Mouse (Mus musculus): ENCODE measurements at regions not wholly inside any gene's neighbourhood (a gene's known extent, or its start where the extent isn't known, plus 50 kb on each side); places are given as distances from the start of the nearest gene placed in this dataset.

DNA sequence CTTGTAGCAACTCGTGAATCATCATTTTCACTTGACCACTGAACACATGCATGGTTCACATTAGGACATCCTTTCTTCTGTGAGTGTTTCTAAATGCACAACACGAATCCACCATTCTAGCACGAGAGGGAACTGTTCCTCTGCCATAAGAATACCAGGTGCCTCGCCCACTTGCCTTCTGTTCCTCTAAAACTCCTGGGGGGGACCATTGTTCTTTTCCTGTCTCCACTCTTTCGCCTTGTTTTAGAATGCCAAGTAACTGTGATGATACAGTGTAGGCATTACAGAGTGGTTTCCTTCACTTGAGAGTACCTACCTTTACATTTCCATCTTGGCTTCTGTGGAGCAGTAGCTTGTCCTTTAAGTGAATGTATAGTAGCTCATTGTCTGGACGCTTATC, 224.2 kb downstream of the Plk2 start:
- H3K9me3 ChIP-seq: no peaks in the 10 kb centered on the region
- H3K27me3 ChIP-seq (replicated peaks): no peaks in the 10 kb centered on the region
- H3K9ac ChIP-seq: no peak overlapping the region
- ATAC-seq (replicated peaks): no peak
- no peaks in the 10 kb centered on the region for H3K4me1 ChIP-seq
- H3K4me3 ChIP-seq: no peak overlapping the region
- no peak overlapping the region for H3K27ac ChIP-seq
- no peak overlapping the region for H3K4me2 ChIP-seq
- H3K36me3 ChIP-seq (replicated peaks): no peaks in the 10 kb centered on the region
- 89% methylated on average over 6 of the region's 6 CpGs for WGBS

DNA sequence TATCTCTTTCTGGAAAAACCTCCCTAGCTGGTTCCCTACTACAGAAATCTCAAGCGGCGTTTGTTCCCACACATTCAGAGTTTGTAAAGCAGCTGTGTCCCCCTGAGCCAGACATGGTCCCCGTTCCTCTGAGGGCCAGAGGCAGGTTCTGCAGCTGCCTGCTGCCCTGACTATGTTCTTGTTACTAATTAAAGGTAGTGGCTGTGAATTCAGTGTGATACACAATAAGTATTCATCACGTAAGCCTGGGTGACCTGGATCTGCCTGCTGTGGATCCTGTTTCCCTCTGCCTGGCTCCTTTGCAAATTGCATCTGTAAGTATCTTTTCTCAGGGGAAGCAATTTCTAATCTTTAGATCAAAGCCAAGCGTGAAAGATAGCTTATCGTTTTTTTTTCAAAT, 232.3 kb downstream of the Plk2 start:
- no peak overlapping the region; the same call in 1 of the 2 replicates for H3K4me2 ChIP-seq
- H3K27ac ChIP-seq: peak overlapping the region; percentile 44; the same call in 1 of the 2 replicates
- ATAC-seq (replicated peaks): peak; percentile 48; the same call in 1 of the 2 replicates
- no peaks in the 10 kb centered on the region for H3K36me3 ChIP-seq (replicated peaks)
- H3K27me3 ChIP-seq (replicated peaks): no peaks in the 10 kb centered on the region
- WGBS: 52% methylated on average over 6 of the region's 6 CpGs
- H3K4me3 ChIP-seq: no peak overlapping the region
- no peaks in the 10 kb centered on the region for H3K9me3 ChIP-seq
- H3K4me1 ChIP-seq: peaks cover 15% of the 10 kb centered on the region
- H3K9ac ChIP-seq: no peak overlapping the region

DNA sequence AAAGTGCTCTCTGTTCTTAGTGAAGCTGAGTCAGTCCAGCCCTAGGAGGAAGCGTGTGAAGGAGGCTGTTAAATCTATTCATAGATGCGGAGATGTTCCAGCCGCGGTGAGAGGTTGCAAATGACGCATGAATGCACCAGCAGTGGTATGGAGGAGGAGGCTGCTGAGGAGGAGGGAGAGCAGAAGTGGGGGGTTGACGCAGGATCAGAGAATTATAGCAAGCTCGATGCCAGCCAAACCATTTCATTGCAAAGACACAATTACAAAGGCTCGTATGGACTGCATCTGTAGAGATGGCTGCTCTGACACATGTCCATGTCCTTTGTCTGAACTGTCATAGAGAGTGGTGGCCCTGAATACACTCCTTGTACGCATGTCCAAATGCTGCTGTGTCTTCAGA, 232.9 kb downstream of the Plk2 start:
- Histone ChIP-seq H3K9ac (no peak overlapping the region), H3K4me1 (peaks cover 15% of the 10 kb centered on the region), H3K36me3 (replicated peaks) (no peaks in the 10 kb centered on the region), H3K4me3 (no peak overlapping the region), H3K9me3 (no peaks in the 10 kb centered on the region), H3K4me2 (no peak overlapping the region; the same call in 1 of the 2 replicates), H3K27ac (peak overlapping the region; percentile 44), H3K27me3 (replicated peaks) (no peaks in the 10 kb centered on the region)
- peak; percentile 65; the same call in 1 of the 2 replicates for ATAC-seq (replicated peaks)
- 32% methylated on average over 9 of the region's 9 CpGs for WGBS

- no peaks in the 10 kb centered on the region for H3K9me3 ChIP-seq
- 50% methylated on average over 1 of the region's 1 CpGs for WGBS
- H3K27me3 ChIP-seq (replicated peaks): no peaks in the 10 kb centered on the region
- H3K4me3 ChIP-seq: no peak overlapping the region
- no peak overlapping the region for H3K4me2 ChIP-seq
- H3K36me3 ChIP-seq (replicated peaks): no peaks in the 10 kb centered on the region
- ATAC-seq (replicated peaks): 0 out of 2 replicates have a peak, but pooled peaks have one; percentile 33
- peaks cover 15% of the 10 kb centered on the region for H3K4me1 ChIP-seq
- H3K9ac ChIP-seq: no peak overlapping the region
- H3K27ac ChIP-seq: peak overlapping the region; percentile 44; the same call in 1 of the 2 replicates
These were observed 233.4 kb downstream of the Plk2 start for GRCm38 (mm10) chr13:110628201-110628600.

DNA sequence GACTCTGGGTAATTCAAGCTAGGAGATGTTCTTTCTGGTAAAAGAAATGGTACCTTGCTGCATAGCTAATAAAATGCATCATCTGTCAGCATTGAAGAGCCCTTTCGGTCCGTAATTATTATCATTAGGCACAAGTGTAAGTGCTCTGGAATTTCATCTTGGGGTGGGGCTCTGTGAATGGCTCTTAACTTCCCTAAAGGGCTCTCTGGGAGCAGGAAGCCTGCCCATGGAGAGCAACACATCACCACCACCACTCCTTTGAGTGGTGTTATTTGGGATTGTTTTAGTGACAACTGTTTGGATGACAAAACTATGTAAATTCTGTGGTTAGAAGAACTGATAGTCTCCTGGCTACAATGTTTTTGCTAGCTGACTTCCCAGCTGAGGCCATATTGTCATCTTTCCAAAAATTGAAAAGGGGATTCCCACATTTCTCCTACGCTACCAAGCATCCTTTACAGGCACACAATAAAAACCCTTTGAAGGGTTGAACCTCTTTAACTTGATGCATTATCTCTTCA, 238.5 kb downstream of the Plk2 start:
- H3K4me2 ChIP-seq: no peak overlapping the region
- no peak for ATAC-seq (replicated peaks)
- peaks cover 2% of the 10 kb centered on the region for H3K4me1 ChIP-seq
- H3K9ac ChIP-seq: no peak overlapping the region
- no peaks in the 10 kb centered on the region for H3K27me3 ChIP-seq (replicated peaks)
- no peaks in the 10 kb centered on the region for H3K36me3 ChIP-seq (replicated peaks)
- no peaks in the 10 kb centered on the region for H3K9me3 ChIP-seq
- H3K4me3 ChIP-seq: no peak overlapping the region
- WGBS: 84% methylated on average over 3 of the region's 3 CpGs
- no peak overlapping the region for H3K27ac ChIP-seq

GRCm38 (mm10) chr13:110633899-110634298, 239.1 kb downstream of the Plk2 start:
- no peaks in the 10 kb centered on the region for H3K9me3 ChIP-seq
- no peak for ATAC-seq (replicated peaks)

DNA sequence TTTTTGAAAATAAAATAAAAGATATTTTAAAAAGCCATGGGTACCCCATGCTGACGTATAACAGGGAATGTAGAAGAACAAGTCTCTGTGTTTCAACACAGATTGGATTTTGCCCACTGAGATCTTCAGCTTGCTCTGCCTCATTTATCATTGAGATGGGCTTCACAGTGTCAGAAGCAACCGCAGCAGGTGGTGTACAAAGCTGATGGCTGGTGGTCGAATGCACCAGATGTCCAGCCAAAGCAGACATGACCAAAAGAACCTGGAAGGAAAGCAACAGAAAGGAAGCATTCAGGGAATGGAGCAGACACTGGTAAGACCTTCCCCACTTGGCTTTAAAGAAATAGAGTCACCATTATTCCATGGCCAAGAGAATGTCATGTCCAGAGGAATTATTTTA, 247.9 kb downstream of the Plk2 start:
- H3K9ac ChIP-seq: no peak overlapping the region
- H3K9me3 ChIP-seq: no peaks in the 10 kb centered on the region
- H3K36me3 ChIP-seq (replicated peaks): no peaks in the 10 kb centered on the region
- H3K4me2 ChIP-seq: no peak overlapping the region
- peaks cover 12% of the 10 kb centered on the region for H3K4me1 ChIP-seq
- 78% methylated on average over 3 of the region's 3 CpGs for WGBS
- no peak overlapping the region for H3K4me3 ChIP-seq
- no peak overlapping the region for H3K27ac ChIP-seq
- H3K27me3 ChIP-seq (replicated peaks): no peaks in the 10 kb centered on the region
- no peak; the same call in 1 of the 2 replicates for ATAC-seq (replicated peaks)

More at GRCm38 (mm10) chr13:110633899-110634298, 239.1 kb downstream of the Plk2 start:
- no peak overlapping the region for H3K9ac ChIP-seq
- no peak overlapping the region for H3K4me3 ChIP-seq
- H3K27me3 ChIP-seq (replicated peaks): no peaks in the 10 kb centered on the region
- H3K27ac ChIP-seq: no peak overlapping the region
- H3K4me2 ChIP-seq: no peak overlapping the region
- H3K36me3 ChIP-seq (replicated peaks): no peaks in the 10 kb centered on the region
- H3K4me1 ChIP-seq: no peaks in the 10 kb centered on the region
- 81% methylated on average over 1 of the region's 1 CpGs for WGBS

DNA sequence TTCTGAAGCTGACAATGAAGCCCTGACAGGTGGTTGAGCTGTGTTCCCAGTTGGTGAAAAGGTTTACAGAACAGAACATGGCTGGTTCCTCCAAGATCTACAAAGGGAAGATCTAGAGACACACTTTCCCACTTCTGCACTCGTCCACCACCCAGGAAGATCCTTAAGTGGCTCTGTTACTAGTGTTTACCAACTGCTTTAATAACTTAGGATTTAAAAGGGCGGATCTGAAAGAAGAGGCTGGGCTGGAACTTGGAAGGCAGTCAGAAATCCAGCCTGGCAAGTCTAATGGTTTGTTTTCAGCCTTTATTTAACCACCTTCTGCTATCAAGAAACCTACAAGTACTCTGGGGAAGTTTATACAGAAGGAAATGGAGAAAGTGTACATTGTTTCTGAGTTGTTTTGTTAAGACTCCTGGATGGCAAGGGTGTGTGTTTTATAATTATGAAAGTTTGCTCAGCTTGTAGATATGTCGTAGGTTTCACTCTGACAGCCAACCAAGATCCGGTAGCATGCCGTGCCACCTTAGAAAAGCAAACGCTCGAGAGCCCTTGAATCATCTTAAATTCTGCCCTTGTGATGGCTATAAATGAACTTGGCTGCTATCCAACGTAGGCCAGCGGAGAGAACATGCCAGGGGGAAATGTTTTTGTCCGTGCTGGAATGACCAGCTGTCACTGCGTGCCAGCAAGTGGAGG, 248.5 kb downstream of the Plk2 start:
- Histone ChIP-seq H3K4me3 (no peak overlapping the region), H3K36me3 (replicated peaks) (no peaks in the 10 kb centered on the region), H3K27me3 (replicated peaks) (no peaks in the 10 kb centered on the region), H3K4me1 (peaks cover 12% of the 10 kb centered on the region), H3K27ac (no peak overlapping the region), H3K4me2 (0 out of 2 replicates have a peak overlapping the region, but pooled peaks have one; percentile 18), H3K9me3 (no peaks in the 10 kb centered on the region), H3K9ac (no peak overlapping the region)
- WGBS: 30% methylated on average over 11 of the region's 11 CpGs
- peak; percentile 58 for ATAC-seq (replicated peaks)

DNA sequence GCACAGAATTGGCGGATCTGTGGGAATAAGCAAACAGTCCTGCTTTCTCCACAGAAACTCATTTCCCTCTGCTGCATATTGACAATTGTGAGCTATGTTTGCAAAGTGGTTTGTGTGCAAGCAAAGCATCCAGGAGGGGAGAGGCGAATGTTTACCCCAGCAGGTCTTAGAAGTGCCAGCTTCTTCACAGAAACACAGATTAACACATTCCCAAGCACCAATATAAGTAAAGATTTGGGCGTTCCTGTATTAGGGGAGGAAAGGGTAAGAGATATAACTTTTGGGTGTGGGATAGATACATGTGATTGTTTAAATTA, 249.0 kb downstream of the Plk2 start:
- Histone ChIP-seq H3K4me2 (0 out of 2 replicates have a peak overlapping the region, but pooled peaks have one; percentile 18), H3K9ac (no peak overlapping the region), H3K27ac (0 out of 2 replicates have a peak overlapping the region, but pooled peaks have one; percentile 42), H3K9me3 (no peaks in the 10 kb centered on the region), H3K4me1 (peaks cover 12% of the 10 kb centered on the region), H3K36me3 (replicated peaks) (no peaks in the 10 kb centered on the region), H3K4me3 (no peak overlapping the region), H3K27me3 (replicated peaks) (no peaks in the 10 kb centered on the region)
- 0 out of 2 replicates have a peak, but pooled peaks have one; percentile 11 for ATAC-seq (replicated peaks)
- 49% methylated on average over 3 of the region's 3 CpGs for WGBS

DNA sequence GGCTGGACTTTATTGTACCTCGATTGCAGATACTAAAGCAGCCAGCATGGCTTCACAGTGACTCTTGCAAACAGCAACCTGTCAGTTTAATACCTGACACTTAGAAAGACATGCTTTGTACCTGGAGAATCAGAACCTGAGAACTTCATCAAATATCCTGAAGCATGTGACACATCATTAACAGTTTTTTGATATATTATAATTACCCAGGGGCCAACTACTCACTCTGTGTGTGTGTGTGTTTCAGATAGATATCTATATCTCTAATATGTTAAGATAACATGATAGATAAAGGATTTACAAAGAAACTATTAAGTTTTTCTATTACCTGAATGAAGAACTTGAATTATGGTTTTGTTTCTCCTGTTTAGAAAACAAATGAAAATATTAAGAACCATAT, 254.5 kb downstream of the Plk2 start:
- Histone ChIP-seq H3K9ac (no peak overlapping the region), H3K4me3 (no peak overlapping the region), H3K4me1 (peaks cover 16% of the 10 kb centered on the region), H3K9me3 (no peaks in the 10 kb centered on the region), H3K4me2 (no peak overlapping the region), H3K27ac (peak overlapping the region; percentile 46; the same call in 1 of the 2 replicates), H3K36me3 (replicated peaks) (no peaks in the 10 kb centered on the region), H3K27me3 (replicated peaks) (no peaks in the 10 kb centered on the region)
- ATAC-seq (replicated peaks): peak; percentile 65
- 35% methylated on average over 1 of the region's 1 CpGs for WGBS

DNA sequence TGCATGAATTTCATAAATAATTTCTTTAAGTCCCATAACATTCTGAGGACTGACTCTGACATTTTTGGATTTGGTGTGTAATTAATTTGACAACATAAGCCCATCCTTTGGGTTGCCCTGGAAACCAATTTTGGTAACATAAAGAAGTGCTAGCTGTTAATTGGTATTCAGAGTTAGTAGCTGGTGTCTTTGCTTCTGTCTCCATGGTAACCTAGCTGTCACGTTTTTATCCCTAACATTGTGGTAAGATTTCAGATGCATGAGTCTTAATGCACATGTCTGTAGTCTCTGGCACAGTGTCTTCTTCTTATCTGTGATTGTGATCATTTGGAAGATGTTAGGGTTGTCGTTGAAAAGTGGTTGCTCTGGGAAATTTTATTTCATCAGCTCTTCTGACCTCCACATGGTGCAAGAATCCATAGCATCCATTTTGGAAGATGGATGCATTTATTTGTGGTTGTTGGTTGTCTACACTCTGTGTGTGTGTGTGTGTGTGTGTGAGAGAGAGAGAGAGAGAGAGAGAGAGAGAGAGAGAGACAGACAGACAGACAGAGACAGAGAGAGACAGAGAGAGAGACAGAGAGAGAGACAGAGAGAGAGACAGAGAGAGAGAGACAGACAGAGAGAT, 255.1 kb downstream of the Plk2 start:
- peak; percentile 94 for ATAC-seq (replicated peaks)
- Histone ChIP-seq H3K9ac (no peak overlapping the region), H3K4me1 (peaks cover 16% of the 10 kb centered on the region), H3K27me3 (replicated peaks) (no peaks in the 10 kb centered on the region), H3K36me3 (replicated peaks) (no peaks in the 10 kb centered on the region), H3K4me2 (peak overlapping the region; percentile 19), H3K9me3 (no peaks in the 10 kb centered on the region), H3K27ac (peak overlapping the region; percentile 76), H3K4me3 (no peak overlapping the region)
- WGBS: 9% methylated on average over 2 of the region's 2 CpGs

GRCm38 (mm10) chr13:110652201-110652600, 257.4 kb downstream of the Plk2 start:
- ATAC-seq (replicated peaks): no peak
- H3K9me3 ChIP-seq: no peaks in the 10 kb centered on the region
- no peaks in the 10 kb centered on the region for H3K27me3 ChIP-seq (replicated peaks)
- no peak overlapping the region for H3K27ac ChIP-seq
- 37% methylated on average over 7 of the region's 7 CpGs for WGBS
- H3K4me2 ChIP-seq: no peak overlapping the region
- H3K36me3 ChIP-seq (replicated peaks): no peaks in the 10 kb centered on the region
- no peak overlapping the region for H3K9ac ChIP-seq
- H3K4me3 ChIP-seq: no peak overlapping the region
- H3K4me1 ChIP-seq: peaks cover 16% of the 10 kb centered on the region
